Mouse (Mus musculus) spleen, adult 18-20 months (tissue): ENCODE measurements around the gene Cad.
"Not testable (repeated sequence)": the region's sequence is repeated elsewhere in the genome, so short reads cannot be mapped to it uniquely, and the experiment has no call there.

Experiments
- DNase-seq, 2 experiments: peaks; one replicate each; pipeline ENCODE4 v3.0.0; 2022; ENCODE audit warnings: mixed read lengths in 2 of 2

Gene Cad

DNA sequence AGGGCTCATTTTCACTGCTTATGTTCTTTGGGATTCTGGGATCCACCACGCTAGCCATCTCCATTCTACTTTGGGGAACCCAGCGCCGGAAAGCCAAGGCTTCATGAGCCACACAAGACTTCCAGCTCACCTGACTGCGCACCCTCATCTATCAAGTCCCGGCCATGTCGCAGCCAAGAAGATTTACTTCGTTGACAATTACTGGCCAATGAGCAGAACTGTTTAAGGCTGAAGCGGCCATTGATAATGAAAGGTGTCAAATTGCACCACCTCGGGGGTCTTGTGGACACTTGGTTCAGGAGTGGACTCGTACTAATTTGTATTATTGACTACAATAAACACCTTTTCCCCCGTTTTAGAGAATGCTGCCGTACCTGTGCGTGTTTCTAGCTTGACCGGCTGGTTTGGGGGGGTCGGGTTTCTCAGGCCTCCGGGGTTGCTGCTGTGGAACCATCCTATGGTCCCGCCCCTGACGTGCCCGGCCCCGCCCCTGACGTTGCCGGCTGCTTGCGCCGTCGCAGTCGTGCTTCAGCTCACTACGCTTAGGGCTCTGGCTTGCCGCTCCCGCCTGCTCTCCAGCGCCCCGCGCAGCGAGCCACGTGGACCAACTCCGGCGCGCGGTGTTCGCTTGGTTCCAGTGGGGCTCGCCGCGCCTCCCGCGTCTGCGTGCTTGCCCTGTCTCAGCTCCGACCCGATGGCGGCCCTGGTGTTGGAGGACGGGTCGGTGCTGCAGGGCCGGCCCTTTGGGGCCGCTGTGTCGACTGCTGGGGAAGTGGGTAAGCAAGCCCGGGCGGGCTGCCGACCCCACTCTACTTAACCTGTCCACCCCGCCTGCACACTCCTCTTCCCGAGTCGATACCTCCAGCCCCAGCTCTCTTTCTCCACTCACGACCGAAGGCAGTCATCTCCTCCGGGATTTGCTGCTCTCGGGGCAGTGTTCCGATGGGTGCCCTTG, at the start of gene Cad:
Cad (plus strand) TSS at position 520 of the 955 bp plus-strand sequence.
- DNase-seq: peak; percentile 89 to 97

- no peak for DNase-seq
These were observed 41.8 kb upstream of the Cad start for GRCm38 (mm10) chr5:31012737-31013136.

DNA sequence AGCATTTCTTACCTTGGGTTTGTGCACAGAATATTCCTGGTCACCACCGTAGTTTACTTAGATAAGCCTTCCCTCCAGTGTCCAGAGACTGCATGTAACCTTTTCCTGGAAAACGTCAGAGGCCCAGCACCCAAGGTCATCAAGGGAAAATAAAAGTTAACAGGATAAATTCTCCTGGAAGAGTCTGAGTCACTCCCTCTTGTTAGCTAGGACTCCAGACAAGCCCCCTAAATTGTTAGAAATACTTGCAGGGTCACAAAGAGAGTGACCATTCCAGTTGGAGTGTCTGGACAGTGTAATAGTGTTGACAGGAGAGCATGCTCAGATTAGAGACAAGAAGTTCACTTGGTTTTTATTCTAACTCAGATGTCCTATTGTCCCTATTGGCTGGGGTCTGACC, 38.7 kb upstream of the Cad start:
- no peak for DNase-seq

- not testable (repeated sequence) for DNase-seq
These were observed 32.8 kb upstream of the Cad start for GRCm38 (mm10) chr5:31021790-31022189.

DNA sequence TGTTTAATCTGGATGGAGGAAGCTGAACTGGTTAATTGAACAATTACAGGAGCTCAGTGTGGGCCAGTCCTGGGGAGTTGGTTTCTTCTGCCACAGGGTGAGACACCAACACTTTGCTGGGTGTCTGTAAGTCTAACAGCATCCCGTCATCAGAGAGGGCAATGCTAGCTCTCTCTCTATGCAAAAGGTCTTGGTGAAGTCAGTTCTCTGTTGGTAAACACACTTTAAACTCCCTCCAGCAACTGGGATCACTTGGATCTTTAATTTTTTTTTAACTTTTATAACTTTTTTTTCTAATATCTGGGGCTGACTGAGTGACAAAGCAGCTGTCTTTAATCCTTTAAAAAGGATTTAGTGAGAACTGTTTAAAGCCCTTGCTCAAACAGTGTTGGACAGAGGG, 31.9 kb upstream of the Cad start:
- no peak for DNase-seq

GRCm38 (mm10) chr5:31023254-31023653, 31.3 kb upstream of the Cad start:
- no peak for DNase-seq

- DNase-seq: no peak
These were observed 29.9 kb upstream of the Cad start for GRCm38 (mm10) chr5:31024641-31025040.

- no peak for DNase-seq
These were observed 23.7 kb upstream of the Cad start for GRCm38 (mm10) chr5:31030926-31031325.

DNA sequence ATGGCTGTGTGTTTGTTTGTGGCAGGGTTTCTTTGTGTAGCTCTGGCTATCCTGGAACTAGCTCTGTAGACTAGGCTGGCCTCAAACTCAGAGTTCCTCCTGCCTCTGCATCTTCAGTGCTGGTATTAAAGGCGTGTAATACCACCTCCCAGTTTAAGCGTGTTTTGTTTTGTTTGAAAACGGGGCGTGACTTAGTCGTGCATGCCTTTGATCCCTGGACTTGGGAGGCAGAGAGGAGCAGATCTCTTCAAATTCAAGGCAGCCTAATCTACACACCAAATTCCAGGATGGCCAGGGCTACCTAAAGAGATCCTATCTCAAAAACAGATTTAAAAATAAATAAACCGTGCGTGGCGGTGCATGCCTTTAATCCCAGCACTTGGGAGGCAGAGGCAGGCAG, 23.1 kb upstream of the Cad start:
- DNase-seq: no peak

DNA sequence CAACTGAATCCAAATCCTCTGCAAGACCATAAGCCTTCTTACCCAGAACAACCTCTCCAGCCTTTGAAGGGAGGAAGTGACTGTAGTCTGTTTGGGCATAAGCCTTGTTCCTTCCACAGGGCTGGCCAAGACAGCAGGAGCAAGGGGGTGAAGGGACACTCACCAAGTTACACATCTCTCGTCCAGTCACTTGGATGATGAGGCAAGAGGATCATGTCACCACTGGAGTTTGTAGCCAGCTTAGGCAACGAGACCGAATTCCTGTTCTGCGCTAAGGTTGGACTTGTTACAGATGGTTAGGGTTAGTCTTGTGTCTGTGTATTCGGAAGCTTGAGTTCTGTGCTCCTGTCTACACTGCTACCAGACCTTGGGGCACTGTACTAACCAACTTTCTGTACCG, 19.9 kb upstream of the Cad start:
- no peak for DNase-seq

- not testable (repeated sequence) for DNase-seq
These were observed 18.0 kb upstream of the Cad start for GRCm38 (mm10) chr5:31036556-31036955.

DNA sequence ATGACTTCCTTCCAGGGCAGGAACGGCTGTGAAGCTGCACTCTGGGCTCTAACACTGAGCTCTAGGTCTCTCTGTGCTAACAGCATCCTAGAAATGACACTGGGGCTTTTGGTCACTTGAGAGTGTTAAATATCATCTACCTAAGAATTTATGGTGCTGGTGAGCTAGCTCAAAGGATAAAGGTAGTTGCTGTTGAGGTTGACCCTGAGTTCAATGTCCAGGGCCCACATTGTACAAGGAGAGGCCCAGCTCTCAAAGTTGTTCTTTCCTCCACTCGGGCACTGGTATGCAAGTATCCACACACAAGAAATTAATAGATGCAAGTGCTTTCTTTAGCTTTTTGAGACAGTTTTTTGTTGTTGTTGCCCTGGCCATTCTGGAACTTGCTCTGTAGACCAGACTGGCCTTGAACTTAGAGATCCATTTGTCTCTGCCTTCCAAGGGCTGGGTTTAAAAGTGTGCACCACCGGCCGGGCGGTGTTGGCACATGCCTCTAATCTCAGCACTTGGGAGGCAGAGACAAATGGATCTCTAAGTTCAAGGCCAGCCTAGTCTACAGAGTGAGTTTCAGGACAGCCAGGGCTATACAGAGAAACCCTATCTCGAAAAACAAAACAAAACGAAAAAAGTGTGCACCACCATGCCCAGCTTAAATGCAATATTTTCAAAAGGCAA, 16.3 kb upstream of the Cad start:
- no peak for DNase-seq

DNA sequence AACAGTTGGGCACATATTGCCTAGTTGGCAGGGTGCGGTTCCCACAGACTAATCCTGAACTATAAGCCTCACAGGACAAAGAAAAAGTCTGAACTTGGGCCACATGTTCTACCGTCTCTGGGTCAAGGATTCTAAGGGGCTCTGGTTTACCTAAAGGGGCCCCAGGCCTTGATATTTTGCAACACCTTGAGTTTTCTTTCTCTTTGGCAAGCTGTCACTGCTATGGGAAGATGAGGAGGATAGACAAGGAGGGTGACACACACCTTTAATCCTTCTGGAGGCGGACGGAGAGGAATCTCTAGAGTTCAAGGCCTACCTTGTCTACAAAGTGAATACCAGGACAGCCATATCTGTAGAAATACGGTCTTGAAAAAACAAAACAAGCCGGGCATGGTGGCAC, 8.2 kb upstream of the Cad start:
- no peak for DNase-seq

GRCm38 (mm10) chr5:31047074-31047473, 7.5 kb upstream of the Cad start:
- DNase-seq: no peak

- DNase-seq: peak; percentile 97 to 99
These were observed 6.5 kb upstream of the Cad start, which contains the start of gene Atraid for GRCm38 (mm10) chr5:31047848-31048762. Atraid (plus strand) TSS chr5:31048312.

- peak in 1 of 2 experiments; percentile 34 for DNase-seq
These were observed 5.6 kb upstream of the Cad start, which contains the start of gene Slc5a6 for GRCm38 (mm10) chr5:31048763-31049641. Slc5a6 (minus strand) TSS chr5:31048924.

- DNase-seq: no peak
These were observed 4.2 kb upstream of the Cad start for GRCm38 (mm10) chr5:31050427-31050826.

GRCm38 (mm10) chr5:31053728-31054127, 852 bp upstream of the Cad start:
- not testable (repeated sequence) for DNase-seq

GRCm38 (mm10) chr5:31055216-31056140, 898 bp downstream of the Cad start:
- DNase-seq: no peak

GRCm38 (mm10) chr5:31069810-31070209, 15.2 kb downstream of the Cad start:
- DNase-seq: no peak
